Mouse (Mus musculus) ES-E14 (cell line): ENCODE results near the gene Tmem176a.

Experiments used
- HCFC1 ChIP-seq: IDR thresholded peaks from 2 replicates; pipeline ENCODE4 v1.6.1; 2012; ENCODE audit warnings: low read length, inconsistent platforms, borderline replicate concordance; ENCODE audit not compliant: insufficient read depth
- MAFK ChIP-seq: IDR thresholded peaks from 2 replicates; pipeline ENCODE4 v1.6.1; 2014; ENCODE audit warnings: mild to moderate bottlenecking, low read depth, low read length, inconsistent platforms; ENCODE audit not compliant: insufficient read depth
- ZC3H11A ChIP-seq: IDR thresholded peaks from 2 replicates; pipeline ENCODE4 v1.6.1; 2012; ENCODE audit warnings: low read depth, mild to moderate bottlenecking, inconsistent platforms, low read length, borderline replicate concordance

DNA sequence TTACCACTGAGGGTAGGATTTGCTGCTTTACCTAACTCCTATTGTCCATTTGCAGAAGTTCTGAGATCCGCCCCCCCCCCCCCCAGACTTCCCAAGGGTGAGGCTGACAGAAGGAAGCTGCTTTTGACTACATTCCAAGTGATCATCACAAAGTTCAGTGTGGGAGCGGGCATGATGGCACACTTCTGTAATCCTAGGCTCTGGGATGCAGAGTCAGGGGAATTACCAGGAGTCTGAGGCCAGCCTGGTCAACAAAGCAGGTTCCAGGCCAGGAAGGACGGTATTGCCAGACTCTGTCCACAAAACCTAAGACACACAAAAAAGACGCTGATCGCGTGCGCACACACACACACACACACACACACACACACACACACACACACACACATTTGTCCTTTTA, 22.8 kb downstream of the Tmem176a start:
- TF ChIP-seq MAFK (no peak), ZC3H11A (no peak), HCFC1 (no peak)
